Mouse (Mus musculus) regulatory T cell (primary cell): ENCODE results near the gene Ilf3.

Experiments
- in situ Hi-C: fragments of 300-600 bp; cut with MboI, MseI; formaldehyde crosslinking; loops from one replicate; pipeline ENCODE4 v1.15.1; 2025; ENCODE audit warnings: high pct_unique_total_duplicates

The Ilf3 gene

GRCm38 (mm10) chr9:21397170-21397569, 29.5 kb downstream of the Ilf3 start:
- in situ Hi-C loops, result loop anchor here (5.0 to 10.0 kb wide), 2 partner anchors 268 to 465 kb away; no protein-coding TSS in a partner anchor

- in situ Hi-C loops, result no loop called here
These were observed 33.4 kb downstream of the Ilf3 start for GRCm38 (mm10) chr9:21401042-21401441.

DNA sequence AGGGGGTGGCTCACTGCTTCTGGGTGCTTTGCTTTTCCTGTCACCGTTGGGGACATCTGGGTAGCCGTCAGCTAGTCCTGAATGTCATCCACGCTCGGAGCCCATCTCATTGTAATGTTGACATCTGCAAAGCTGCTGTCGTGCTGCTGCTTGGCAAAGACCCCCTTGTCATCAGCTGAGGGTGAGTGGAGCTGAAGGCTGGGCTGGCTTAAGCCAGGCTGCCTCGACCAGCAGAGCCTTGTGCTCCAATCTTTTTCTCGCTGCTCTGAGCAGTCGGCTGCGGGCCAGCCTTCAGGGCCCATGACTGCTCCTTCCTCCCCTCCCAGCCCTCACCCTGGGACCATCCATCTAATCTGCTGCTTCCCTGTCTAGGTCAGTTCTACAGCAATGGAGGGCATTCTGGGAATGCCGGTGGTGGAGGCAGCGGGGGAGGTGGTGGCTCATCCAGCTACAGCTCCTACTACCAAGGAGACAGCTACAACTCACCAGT, 35.1 kb downstream of the Ilf3 start:
- in situ Hi-C loops, result no loop called here

DNA sequence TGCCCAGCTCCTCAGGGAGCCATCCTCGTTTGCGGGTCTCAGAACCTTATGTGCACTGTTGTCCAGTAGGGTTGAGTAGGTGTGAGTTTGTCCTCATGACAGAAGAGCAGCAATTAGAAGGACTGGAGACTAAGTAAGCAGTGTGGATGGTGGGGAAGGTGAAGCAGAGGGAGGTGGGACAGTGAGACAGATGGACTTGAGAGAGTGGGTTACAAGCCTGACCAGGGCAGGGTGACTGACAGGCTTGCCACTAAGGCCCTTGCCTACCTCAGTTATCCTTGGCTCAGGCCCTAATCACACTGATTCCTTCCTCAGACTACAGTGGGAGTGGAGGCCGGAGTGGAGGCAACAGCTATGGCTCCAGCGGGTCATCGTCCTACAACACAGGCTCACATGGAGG, 36.1 kb downstream of the Ilf3 start:
- in situ Hi-C loops, result no loop called here

GRCm38 (mm10) chr9:21405525-21405924, 37.9 kb downstream of the Ilf3 start:
- in situ Hi-C loops, result no loop called here

- in situ Hi-C loops, result no loop called here
These were observed 40.3 kb downstream of the Ilf3 start for GRCm38 (mm10) chr9:21407951-21408350.

DNA sequence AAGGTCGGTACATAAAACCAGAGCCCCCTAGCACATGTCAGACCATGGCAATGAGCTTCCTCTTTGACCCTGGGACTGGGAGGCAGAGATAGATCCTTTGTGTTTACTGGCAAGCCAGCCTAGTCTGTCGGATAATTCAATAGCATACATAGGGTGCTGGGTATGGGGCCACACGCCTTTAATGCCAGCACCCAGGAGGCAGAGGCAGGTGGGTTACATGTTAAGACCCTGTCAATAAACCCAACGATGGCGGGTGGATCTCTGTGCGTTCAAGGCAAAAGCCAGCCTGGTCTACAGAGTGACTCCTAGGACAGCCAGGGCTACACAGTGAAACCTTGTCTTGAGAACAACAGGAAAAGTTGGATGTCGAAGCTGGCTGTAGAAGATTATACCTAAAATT, 41.0 kb downstream of the Ilf3 start:
- in situ Hi-C loops, result no loop called here

- in situ Hi-C loops, result no loop called here
These were observed 42.1 kb downstream of the Ilf3 start for GRCm38 (mm10) chr9:21409592-21410317.

DNA sequence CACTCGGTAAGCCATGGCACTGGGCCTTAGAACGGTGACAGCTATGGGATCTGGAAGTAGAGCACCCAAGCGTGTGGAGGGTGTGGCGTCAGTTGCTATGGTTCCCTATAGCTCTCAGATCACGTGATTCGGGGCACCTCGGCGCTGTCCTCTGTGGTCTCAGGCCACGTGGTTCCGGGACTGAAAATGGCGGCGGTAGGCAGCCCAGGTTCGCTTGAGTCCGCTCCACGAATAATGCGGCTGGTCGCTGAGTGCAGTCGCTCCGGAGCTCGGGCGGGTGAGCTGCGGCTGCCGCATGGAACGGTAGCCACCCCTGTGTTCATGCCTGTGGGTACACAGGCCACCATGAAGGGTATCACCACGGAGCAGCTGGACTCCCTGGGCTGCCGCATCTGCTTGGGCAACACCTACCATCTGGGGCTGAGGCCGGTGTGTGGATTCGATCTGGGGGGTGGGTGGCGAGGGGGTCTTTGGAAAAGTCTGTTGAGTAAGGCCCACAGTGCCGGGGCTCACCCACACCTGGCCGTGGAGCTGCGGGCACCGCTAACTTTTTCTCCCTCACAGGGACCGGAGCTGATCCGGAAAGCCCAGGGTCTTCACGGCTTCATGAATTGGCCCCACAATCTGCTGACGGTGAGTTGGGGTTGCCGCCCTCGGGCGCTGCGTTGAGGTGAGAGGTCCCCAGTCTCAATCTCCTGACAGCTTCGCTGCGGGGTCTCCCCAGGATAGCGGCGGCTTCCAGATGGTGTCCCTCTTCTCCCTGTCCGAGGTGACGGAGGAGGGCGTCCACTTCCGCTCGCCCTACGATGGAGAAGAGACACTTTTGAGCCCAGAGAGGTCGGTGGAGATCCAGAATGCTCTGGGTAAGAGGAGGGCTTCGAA, 44.2 kb downstream of the Ilf3 start, which contains the start of gene Qtrt1:
Qtrt1 (plus strand) TSS at position 169 of the 882 bp plus-strand sequence.
- in situ Hi-C loops, result no loop called here

DNA sequence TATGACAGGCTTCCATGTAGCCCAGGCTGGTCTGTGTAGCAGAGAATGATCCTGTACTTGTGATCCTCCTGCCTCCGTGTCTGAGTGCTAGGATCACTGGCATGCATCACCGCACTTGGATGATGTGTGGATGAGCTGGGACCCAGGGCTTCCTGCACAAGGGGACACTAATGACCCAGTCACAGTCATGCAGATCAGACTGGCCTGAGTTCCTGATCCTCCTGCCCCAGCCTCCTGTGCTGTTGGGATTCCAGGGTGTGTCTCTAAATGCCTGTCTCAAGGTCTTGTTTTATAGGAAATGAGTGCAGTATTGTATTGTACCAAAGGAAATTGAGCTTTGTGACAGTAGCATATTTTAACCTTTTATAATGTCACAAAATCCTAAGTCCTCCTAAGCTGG, 50.2 kb downstream of the Ilf3 start:
- in situ Hi-C loops, result no loop called here

GRCm38 (mm10) chr9:21419646-21420045, 52.0 kb downstream of the Ilf3 start:
- in situ Hi-C loops, result no loop called here

DNA sequence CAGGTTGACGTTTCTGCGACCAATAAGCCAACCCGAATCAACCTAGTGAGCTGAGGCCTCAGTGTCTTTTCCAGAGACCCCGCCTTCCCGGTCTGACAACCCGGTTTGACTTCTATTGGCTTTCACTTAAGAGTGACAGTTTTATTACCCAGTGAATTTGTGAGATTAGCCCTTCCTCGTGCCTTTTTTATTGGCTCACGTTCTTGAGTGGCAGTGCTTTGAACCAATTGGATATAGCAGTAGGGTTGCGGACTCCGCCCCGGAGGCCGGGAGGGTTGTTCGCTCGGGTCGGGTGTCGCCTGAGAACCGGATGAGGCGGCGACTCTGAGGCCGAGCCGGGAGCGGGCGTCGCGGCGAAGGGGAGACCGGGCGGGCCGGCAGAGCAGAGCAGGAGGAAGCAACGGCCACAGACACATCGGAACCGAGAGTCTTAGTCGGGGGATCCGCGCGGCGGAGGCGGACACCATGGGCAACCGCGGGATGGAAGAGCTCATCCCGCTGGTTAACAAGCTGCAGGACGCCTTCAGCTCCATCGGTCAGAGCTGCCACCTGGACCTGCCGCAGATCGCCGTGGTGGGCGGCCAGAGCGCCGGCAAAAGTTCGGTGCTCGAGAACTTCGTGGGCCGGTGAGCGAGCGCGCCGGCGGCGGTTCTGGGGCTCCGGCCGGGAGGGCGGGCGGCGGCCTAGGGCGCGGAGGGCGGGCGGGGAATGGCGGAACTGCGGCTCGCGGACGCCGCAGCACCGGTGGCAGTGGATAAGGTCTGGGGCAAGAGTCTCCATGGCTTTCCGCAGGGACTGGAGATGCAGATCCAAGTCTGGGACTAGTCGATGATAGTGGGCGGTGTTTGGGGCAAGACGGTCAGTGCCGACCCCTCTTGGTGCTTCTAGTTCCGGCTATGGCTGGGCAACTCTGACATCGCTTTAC, 57.2 kb downstream of the Ilf3 start, which contains the start of gene Dnm2:
Dnm2 (plus strand) TSS at position 278 of the 925 bp plus-strand sequence.
- in situ Hi-C loops, result no loop called here

DNA sequence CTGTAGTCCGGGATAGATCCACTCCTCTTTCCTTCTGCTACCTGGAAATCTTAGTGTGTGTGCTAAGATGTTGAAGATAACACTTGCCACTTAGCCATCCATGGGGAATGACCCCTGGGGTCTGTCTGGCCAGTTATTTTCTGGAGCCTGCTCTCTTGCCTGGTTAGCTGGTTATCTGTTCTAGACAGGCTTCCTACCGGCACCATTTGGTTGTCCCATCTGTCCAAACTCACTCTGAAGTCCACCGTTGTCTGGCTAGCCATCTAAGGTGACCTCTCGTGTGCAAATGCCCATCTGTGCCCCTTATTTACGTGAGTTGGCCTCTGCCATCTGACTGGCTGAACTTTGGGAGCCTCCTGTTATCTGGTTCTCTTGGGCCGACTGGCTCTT, 57.9 kb downstream of the Ilf3 start:
- in situ Hi-C loops, result no loop called here

GRCm38 (mm10) chr9:21426013-21426412, 58.3 kb downstream of the Ilf3 start:
- in situ Hi-C loops, result no loop called here

DNA sequence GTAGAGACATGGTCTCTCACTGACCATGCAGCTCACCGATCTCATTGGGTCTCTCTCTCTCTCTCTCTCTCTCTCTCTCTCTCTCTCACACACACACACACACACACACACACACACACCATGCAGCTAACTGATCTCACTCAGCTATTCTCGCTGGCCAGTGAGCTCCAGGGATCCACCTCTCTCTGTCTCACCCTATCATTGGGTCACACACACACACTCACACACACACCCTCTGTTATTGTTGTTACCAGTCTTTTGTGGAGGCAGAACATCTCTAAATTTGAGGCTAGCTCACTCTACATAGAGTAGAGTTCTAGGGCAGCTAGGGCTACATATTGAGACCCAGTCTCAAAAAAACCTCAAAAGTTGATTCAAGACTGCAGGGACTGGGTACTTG, 58.9 kb downstream of the Ilf3 start:
- in situ Hi-C loops, result no loop called here

- in situ Hi-C loops, result no loop called here
These were observed 60.1 kb downstream of the Ilf3 start for GRCm38 (mm10) chr9:21427773-21428172.

- in situ Hi-C loops, result no loop called here
These were observed 60.5 kb downstream of the Ilf3 start for GRCm38 (mm10) chr9:21428178-21428577.

DNA sequence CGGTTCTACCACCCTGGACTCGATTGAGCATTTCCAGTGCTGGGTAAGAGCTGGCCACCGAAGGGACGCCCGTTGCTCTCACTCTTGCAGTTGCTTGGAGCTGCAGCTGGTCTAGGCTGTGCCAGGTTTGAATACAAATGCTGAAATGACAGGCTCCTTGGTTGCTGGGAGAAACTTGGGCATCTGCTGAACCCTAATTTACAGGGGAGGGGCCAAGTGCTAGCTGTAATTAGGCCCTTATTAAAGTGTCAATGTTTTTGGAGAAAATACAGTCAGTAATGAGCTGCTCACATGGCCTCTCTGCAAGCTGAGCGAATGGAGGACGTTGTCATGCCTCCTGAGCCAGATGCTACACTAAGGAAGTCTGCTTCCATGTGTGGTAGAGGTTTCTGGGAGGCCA, 63.1 kb downstream of the Ilf3 start:
- in situ Hi-C loops, result no loop called here

DNA sequence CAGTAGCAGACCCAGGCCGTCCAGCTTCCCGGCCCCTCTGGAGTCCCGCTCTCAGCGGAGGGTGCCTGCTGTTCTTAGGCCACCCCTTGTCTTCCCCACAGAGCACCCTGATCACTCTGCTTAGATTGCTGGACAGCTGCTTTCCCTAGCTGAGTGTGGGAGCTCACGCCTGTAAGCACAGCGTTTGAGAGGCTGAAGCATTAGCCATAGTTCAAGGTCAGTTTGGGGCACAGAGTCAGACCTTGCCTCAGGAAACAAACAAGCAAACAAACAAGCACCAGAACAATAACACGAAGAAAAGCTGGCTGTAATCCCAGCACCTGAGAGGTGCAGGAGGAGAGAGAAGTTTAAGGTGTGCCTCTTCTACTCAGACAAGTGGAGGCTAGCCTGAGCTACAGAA, 64.4 kb downstream of the Ilf3 start:
- in situ Hi-C loops, result no loop called here

GRCm38 (mm10) chr9:21433766-21434165, 66.1 kb downstream of the Ilf3 start:
- in situ Hi-C loops, result no loop called here

- in situ Hi-C loops, result no loop called here
These were observed 66.7 kb downstream of the Ilf3 start for GRCm38 (mm10) chr9:21434410-21434809.
